Mouse (Mus musculus): Measurements from ENCODE around the gene Jaml. TPM values are rescaled to one million over a fixed set of nuclear protein-coding genes. Genes with fewer than 3 reads are reported as not detected.

Jaml gene
- polyA plus RNA-seq, 1 experiment from 2014 or later, result 0.61 TPM

- Histone ChIP-seq H3K4me3 (replicated peaks; ENCODE audit: low read length) (no peak overlapping the region), H3K36me3 (ENCODE audit: control insufficient read depth, insufficient read depth) (no peaks in the 10 kb centered on the region), H3K9me3 (ENCODE audit: control insufficient read depth, low read length) (no peaks in the 10 kb centered on the region), H3K27ac (ENCODE audit: low read length) (no peak overlapping the region), H3K4me1 (replicated peaks; ENCODE audit: control insufficient read depth, insufficient read depth, low read length) (no peaks in the 10 kb centered on the region), H3K9ac (replicated peaks; ENCODE audit: low read depth, low read length) (no peak overlapping the region), H3K27me3 (replicated peaks; ENCODE audit: control insufficient read depth, insufficient read depth, low read length) (peaks cover under 1% of the 10 kb centered on the region; the same call in 1 of the 2 replicates), H3K4me2 (ENCODE audit: low read length) (no peak overlapping the region)
- no peak for ATAC-seq
- WGBS, result 74% methylated on average over 4 of the region's 4 CpGs
Observed at GRCm38 (mm10) chr9:45092641-45093040, 13.7 kb downstream of the Jaml start.

GRCm38 (mm10) chr9:45095149-45095937, 16.4 kb downstream of the Jaml start:
- 75% methylated on average over 6 of the region's 6 CpGs for WGBS

GRCm38 (mm10) chr9:45097877-45098276, 18.9 kb downstream of the Jaml start:
- WGBS, result 79% methylated on average over 5 of the region's 5 CpGs
- no peak overlapping the region for H3K4me3 ChIP-seq (replicated peaks; ENCODE audit: low read length)
- H3K9me3 ChIP-seq (ENCODE audit: control insufficient read depth, low read length), result no peaks in the 10 kb centered on the region
- H3K36me3 ChIP-seq (ENCODE audit: control insufficient read depth, insufficient read depth), result no peaks in the 10 kb centered on the region
- H3K4me2 ChIP-seq (ENCODE audit: low read length), result no peak overlapping the region
- H3K9ac ChIP-seq (replicated peaks; ENCODE audit: low read depth, low read length), result no peak overlapping the region
- no peaks in the 10 kb centered on the region for H3K4me1 ChIP-seq (replicated peaks; ENCODE audit: control insufficient read depth, insufficient read depth, low read length)
- ATAC-seq, result no peak
- no peak overlapping the region for H3K27ac ChIP-seq (ENCODE audit: low read length)
- H3K27me3 ChIP-seq (replicated peaks; ENCODE audit: control insufficient read depth, insufficient read depth, low read length), result no peaks in the 10 kb centered on the region; the same call in 1 of the 2 replicates

More at GRCm38 (mm10) chr9:45095149-45095937, 16.4 kb downstream of the Jaml start:
- no peaks in the 10 kb centered on the region; the same call in none of the 2 replicates for H3K27me3 ChIP-seq (replicated peaks; ENCODE audit: control insufficient read depth, insufficient read depth, low read length)
- H3K9ac ChIP-seq (replicated peaks; ENCODE audit: low read depth, low read length), result no peak overlapping the region
- no peak overlapping the region for H3K27ac ChIP-seq (ENCODE audit: low read length)
- H3K4me2 ChIP-seq (ENCODE audit: low read length), result no peak overlapping the region
- H3K9me3 ChIP-seq (ENCODE audit: control insufficient read depth, low read length), result no peaks in the 10 kb centered on the region
- no peaks in the 10 kb centered on the region for H3K4me1 ChIP-seq (replicated peaks; ENCODE audit: control insufficient read depth, insufficient read depth, low read length)
- no peak overlapping the region for H3K4me3 ChIP-seq (replicated peaks; ENCODE audit: low read length)
- no peak for ATAC-seq
- no peaks in the 10 kb centered on the region for H3K36me3 ChIP-seq (ENCODE audit: control insufficient read depth, insufficient read depth)

GRCm38 (mm10) chr9:45098426-45098825, 19.4 kb downstream of the Jaml start:
- no peaks in the 10 kb centered on the region for H3K36me3 ChIP-seq (ENCODE audit: control insufficient read depth, insufficient read depth)
- no peak overlapping the region for H3K4me3 ChIP-seq (replicated peaks; ENCODE audit: low read length)
- H3K4me2 ChIP-seq (ENCODE audit: low read length), result no peak overlapping the region
- 48% methylated on average over 3 of the region's 3 CpGs for WGBS
- H3K9ac ChIP-seq (replicated peaks; ENCODE audit: low read depth, low read length), result no peak overlapping the region
- H3K27ac ChIP-seq (ENCODE audit: low read length), result no peak overlapping the region
- no peaks in the 10 kb centered on the region; the same call in 1 of the 2 replicates for H3K27me3 ChIP-seq (replicated peaks; ENCODE audit: control insufficient read depth, insufficient read depth, low read length)
- no peak for ATAC-seq
- no peaks in the 10 kb centered on the region for H3K9me3 ChIP-seq (ENCODE audit: control insufficient read depth, low read length)
- H3K4me1 ChIP-seq (replicated peaks; ENCODE audit: control insufficient read depth, insufficient read depth, low read length), result no peaks in the 10 kb centered on the region

GRCm38 (mm10) chr9:45102528-45102927, 23.5 kb downstream of the Jaml start:
- H3K4me2 ChIP-seq (ENCODE audit: low read length), result no peak overlapping the region
- 94% methylated on average over 1 of the region's 1 CpGs for WGBS
- H3K9ac ChIP-seq (replicated peaks; ENCODE audit: low read depth, low read length), result no peak overlapping the region
- no peak overlapping the region for H3K27ac ChIP-seq (ENCODE audit: low read length)
- no peaks in the 10 kb centered on the region for H3K9me3 ChIP-seq (ENCODE audit: control insufficient read depth, low read length)
- no peaks in the 10 kb centered on the region; the same call in 1 of the 2 replicates for H3K27me3 ChIP-seq (replicated peaks; ENCODE audit: control insufficient read depth, insufficient read depth, low read length)
- H3K36me3 ChIP-seq (ENCODE audit: control insufficient read depth, insufficient read depth), result no peaks in the 10 kb centered on the region
- ATAC-seq, result no peak
- no peak overlapping the region for H3K4me3 ChIP-seq (replicated peaks; ENCODE audit: low read length)
- no peaks in the 10 kb centered on the region for H3K4me1 ChIP-seq (replicated peaks; ENCODE audit: control insufficient read depth, insufficient read depth, low read length)

GRCm38 (mm10) chr9:45103211-45103979, 24.4 kb downstream of the Jaml start:
- Histone ChIP-seq H3K27me3 (replicated peaks; ENCODE audit: control insufficient read depth, insufficient read depth, low read length) (no peaks in the 10 kb centered on the region; the same call in 1 of the 2 replicates), H3K4me3 (replicated peaks; ENCODE audit: low read length) (no peak overlapping the region), H3K27ac (ENCODE audit: low read length) (no peak overlapping the region), H3K36me3 (ENCODE audit: control insufficient read depth, insufficient read depth) (no peaks in the 10 kb centered on the region), H3K9ac (replicated peaks; ENCODE audit: low read depth, low read length) (no peak overlapping the region), H3K4me2 (ENCODE audit: low read length) (no peak overlapping the region), H3K9me3 (ENCODE audit: control insufficient read depth, low read length) (no peaks in the 10 kb centered on the region), H3K4me1 (replicated peaks; ENCODE audit: control insufficient read depth, insufficient read depth, low read length) (no peaks in the 10 kb centered on the region)
- no peak for ATAC-seq
- WGBS, result 80% methylated on average over 11 of the region's 11 CpGs

- Histone ChIP-seq H3K4me1 (replicated peaks; ENCODE audit: control insufficient read depth, insufficient read depth, low read length) (no peaks in the 10 kb centered on the region), H3K9ac (replicated peaks; ENCODE audit: low read depth, low read length) (no peak overlapping the region), H3K27ac (ENCODE audit: low read length) (no peak overlapping the region), H3K9me3 (ENCODE audit: control insufficient read depth, low read length) (no peaks in the 10 kb centered on the region), H3K4me2 (ENCODE audit: low read length) (no peak overlapping the region), H3K4me3 (replicated peaks; ENCODE audit: low read length) (no peak overlapping the region), H3K27me3 (replicated peaks; ENCODE audit: control insufficient read depth, insufficient read depth, low read length) (no peaks in the 10 kb centered on the region), H3K36me3 (ENCODE audit: control insufficient read depth, insufficient read depth) (no peaks in the 10 kb centered on the region)
- ATAC-seq, result no peak
- WGBS, result 92% methylated on average over 2 of the region's 2 CpGs
Observed at GRCm38 (mm10) chr9:45105596-45106374, 26.8 kb downstream of the Jaml start.

GRCm38 (mm10) chr9:45115706-45116105, 36.7 kb downstream of the Jaml start:
- WGBS, result under 1% methylated on average over 14 of the region's 14 CpGs
- Histone ChIP-seq H3K4me1 (replicated peaks; ENCODE audit: control insufficient read depth, insufficient read depth, low read length) (peaks cover 14% of the 10 kb centered on the region), H3K36me3 (ENCODE audit: control insufficient read depth, insufficient read depth) (no peaks in the 10 kb centered on the region), H3K27me3 (replicated peaks; ENCODE audit: control insufficient read depth, insufficient read depth, low read length) (no peaks in the 10 kb centered on the region), H3K9me3 (ENCODE audit: control insufficient read depth, low read length) (no peaks in the 10 kb centered on the region), H3K9ac (replicated peaks; ENCODE audit: low read depth, low read length) (peak overlapping the region; percentile 57), H3K27ac (ENCODE audit: low read length) (no peak overlapping the region), H3K4me2 (ENCODE audit: low read length) (peak overlapping the region; percentile 62), H3K4me3 (replicated peaks; ENCODE audit: low read length) (peak overlapping the region; percentile 49)
- peak; percentile 54 for ATAC-seq

- no peak overlapping the region for H3K27ac ChIP-seq (ENCODE audit: low read length)
- no peaks in the 10 kb centered on the region for H3K27me3 ChIP-seq (replicated peaks; ENCODE audit: control insufficient read depth, insufficient read depth, low read length)
- H3K4me2 ChIP-seq (ENCODE audit: low read length), result no peak overlapping the region
- ATAC-seq, result no peak
- H3K4me1 ChIP-seq (replicated peaks; ENCODE audit: control insufficient read depth, insufficient read depth, low read length), result peaks cover 19% of the 10 kb centered on the region
- no peak overlapping the region for H3K9ac ChIP-seq (replicated peaks; ENCODE audit: low read depth, low read length)
- H3K36me3 ChIP-seq (ENCODE audit: control insufficient read depth, insufficient read depth), result no peaks in the 10 kb centered on the region
- H3K9me3 ChIP-seq (ENCODE audit: control insufficient read depth, low read length), result no peaks in the 10 kb centered on the region
- H3K4me3 ChIP-seq (replicated peaks; ENCODE audit: low read length), result no peak overlapping the region
- 76% methylated on average over 9 of the region's 9 CpGs for WGBS
Observed at GRCm38 (mm10) chr9:45116819-45117218, 37.8 kb downstream of the Jaml start.

All from forebrain, embryonic 16.5 days (tissue).